Mouse (Mus musculus): ENCODE measurements around the gene Serpina1b.
"Not testable (repeated sequence)": the region's sequence is repeated elsewhere in the genome, so short reads cannot be mapped to it uniquely, and the experiment has no call there.

GRCm38 (mm10) chr12:103859584-103859983 is 29.4 kb upstream of the Serpina1b start:
- not testable (repeated sequence) for TF ChIP-seq CTCF (IDR thresholded peaks at IDR 0.05; ENCODE audit: low read depth, low read length); POLR2A (IDR thresholded peaks at IDR 0.05; ENCODE audit: borderline replicate concordance, low read depth, low read length)

Measured in bone marrow macrophage, adult 2 months (primary cell).